Mouse (Mus musculus) urinary bladder, adult 2 months (tissue): ENCODE data around the gene Gnao1. TPM values are rescaled to one million over a fixed set of nuclear protein-coding genes. Genes with fewer than 3 reads are reported as not detected.

Experiments
- DNase-seq: peaks from one replicate; pipeline ENCODE4 v3.0.0; 2022; ENCODE audit warnings: low spot score
- polyA plus RNA-seq: library from polyadenylated mRNA; depleted of rRNA; stranded (reverse); fragments of >200 nt; gene quantifications from 2 replicates; pipeline ENCODE4 v1.2.3, GENCODE M21; 2012

Gene Gnao1
- polyA plus RNA-seq, 1 experiment: 45.3 TPM

DNA sequence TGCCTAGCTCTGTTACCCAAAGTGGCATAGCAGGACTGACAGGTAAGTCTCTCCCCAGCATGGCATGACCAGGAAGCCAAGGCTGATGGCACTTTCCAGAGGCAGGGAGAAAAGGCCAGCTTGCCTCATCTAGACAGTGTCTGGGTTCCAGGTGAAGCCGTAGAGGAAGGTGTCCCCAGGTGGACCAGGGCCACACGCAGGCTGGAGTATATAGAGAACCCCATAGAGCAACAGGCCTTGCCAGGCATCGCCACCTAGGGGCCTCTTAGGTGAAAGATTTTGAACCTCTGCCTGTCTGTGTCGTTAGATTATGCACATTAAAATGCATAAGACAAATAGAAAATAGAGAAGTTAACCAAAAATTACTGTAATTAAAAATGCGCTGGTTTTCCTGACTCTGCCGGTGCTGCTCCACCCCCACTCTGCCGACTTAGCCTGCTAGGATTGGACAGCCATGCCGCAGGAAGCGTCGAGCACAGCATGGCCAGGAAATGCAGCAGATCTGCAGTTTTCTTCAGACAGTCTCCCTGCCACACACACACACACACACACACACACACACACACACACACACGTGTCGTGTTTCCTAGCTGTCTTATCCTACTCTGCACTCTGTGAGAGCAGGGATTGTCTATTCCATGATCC, 34.2 kb downstream of the Gnao1 start:
- DNase-seq: no peak

DNA sequence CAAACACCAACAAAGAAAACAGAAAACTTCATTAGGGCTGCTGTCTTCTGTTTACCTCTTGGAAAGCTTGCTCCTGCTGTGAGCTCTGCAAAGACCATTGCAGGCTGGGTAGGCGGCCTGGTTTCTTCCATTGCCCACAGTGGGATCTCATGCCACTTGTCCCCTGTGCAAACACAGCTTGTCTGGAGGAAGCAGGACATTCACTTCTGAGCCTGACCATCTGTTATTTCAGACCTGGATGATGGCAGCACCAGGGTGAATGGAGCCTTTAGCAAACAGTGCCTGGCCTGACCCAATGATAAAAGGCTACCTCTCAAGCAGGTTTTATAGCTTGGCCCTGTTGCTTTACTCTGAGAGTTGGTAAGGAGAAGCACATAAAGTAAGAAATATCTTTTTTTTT, 35.4 kb downstream of the Gnao1 start:
- DNase-seq: no peak

GRCm38 (mm10) chr8:93852087-93852645, 42.4 kb downstream of the Gnao1 start:
- no peak for DNase-seq

- DNase-seq: no peak
Measured at GRCm38 (mm10) chr8:93852851-93853461, 43.2 kb downstream of the Gnao1 start.

GRCm38 (mm10) chr8:93854676-93855075, 44.9 kb downstream of the Gnao1 start:
- no peak for DNase-seq

DNA sequence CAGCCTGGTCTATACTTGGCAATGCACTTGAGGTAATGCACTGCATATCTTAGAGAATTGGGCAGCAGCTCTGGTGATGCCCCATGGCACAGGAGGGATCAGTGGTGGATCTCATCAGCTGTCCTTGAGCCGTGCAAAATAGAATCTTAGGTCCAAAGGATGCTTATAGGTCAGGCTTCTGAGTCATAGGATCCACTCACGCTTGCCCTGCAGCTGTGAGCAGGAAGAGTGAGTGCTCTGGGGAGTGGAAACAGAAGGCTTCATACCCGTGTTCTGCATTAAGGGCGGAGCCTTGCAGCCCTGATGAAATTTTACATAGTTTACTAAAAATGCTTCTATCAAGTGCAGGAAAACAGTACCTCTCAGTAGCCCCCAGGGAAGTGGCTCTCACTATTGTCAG, 45.5 kb downstream of the Gnao1 start:
- DNase-seq: no peak

- DNase-seq: no peak
Measured at GRCm38 (mm10) chr8:93857144-93857543, 47.4 kb downstream of the Gnao1 start.

DNA sequence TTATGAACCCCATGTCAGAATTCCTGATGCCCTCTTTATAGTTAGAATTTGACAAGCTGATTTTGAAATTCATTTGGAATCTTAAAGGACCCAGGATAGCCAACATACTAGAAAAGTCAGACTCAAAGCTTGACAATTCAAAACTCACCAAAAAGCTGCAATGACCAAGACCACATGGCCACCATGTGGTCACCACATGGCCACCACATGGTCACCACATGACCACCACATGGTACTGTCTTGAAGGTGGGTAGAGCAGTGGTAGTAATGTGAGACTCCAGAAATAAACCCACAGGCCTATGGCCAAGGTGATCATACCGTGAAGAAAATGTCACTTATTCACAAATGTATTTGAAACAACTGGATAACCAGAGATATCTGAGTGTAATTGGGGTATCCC, 48.5 kb downstream of the Gnao1 start:
- no peak for DNase-seq

DNA sequence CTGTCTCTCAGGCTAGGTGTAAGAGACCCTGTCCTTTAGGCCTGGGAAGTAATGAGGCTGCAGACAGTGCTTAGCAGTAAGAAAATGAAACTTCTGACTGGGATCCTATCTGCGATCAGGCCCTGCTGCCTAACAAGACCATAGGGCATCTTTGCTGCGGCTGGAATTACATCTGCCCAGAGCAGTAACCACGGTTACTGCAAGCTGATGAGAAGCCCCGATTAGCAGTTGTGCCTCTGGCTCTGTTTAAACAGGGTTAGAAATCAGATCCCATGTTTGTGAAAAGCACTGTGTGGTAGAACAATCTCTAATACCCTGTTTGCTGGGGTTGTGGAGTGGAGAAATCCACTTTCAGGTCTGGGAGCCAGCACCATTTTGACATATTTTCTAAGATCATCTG, 50.3 kb downstream of the Gnao1 start:
- no peak for DNase-seq

- DNase-seq: no peak
Measured at GRCm38 (mm10) chr8:93864064-93864463, 54.3 kb downstream of the Gnao1 start.

DNA sequence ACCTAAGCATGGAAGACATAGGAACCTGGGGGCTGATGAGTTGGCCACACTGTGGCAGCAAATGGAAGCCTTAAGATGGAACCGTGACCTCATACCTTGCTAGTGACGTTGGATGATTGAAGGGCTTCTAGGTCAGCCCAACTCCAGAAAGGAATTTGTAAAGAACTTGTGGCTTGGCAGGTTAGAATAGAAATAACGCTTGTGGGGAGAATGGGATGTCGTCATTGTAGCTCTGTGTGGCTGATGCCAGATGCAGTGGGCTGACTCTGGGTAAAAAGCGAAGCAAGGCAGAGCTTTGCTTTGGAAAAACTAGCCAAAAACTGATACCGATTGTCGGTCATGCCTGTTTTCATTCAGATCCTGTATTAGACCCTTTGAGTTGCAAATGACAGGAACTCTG, 56.5 kb downstream of the Gnao1 start:
- DNase-seq: no peak

GRCm38 (mm10) chr8:93868486-93869221, 58.9 kb downstream of the Gnao1 start:
- no peak for DNase-seq

GRCm38 (mm10) chr8:93871275-93871674, 61.5 kb downstream of the Gnao1 start:
- DNase-seq: no peak

GRCm38 (mm10) chr8:93878396-93878795, 68.6 kb downstream of the Gnao1 start:
- no peak for DNase-seq

GRCm38 (mm10) chr8:93879966-93880365, 70.2 kb downstream of the Gnao1 start:
- no peak for DNase-seq

GRCm38 (mm10) chr8:93881381-93881780, 71.6 kb downstream of the Gnao1 start:
- DNase-seq: no peak

DNA sequence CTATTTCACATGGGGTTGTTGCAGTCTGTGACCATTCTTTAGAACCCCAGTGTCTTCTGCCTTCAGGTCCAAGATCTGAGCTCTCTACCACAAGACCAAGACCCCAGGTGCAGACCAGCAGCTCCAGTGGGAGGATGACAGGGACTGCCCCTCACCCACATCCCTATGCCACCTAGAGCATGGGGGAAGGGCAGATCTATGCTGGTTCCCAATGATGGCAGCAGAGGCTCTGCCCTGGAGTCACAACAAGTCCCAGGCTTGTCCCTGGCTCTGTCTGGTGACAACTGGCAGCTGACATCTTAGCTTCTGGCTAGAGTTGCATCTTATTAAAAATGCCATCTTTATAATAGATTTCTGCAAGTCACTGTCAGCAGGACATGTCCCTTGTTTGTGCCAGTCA, 73.5 kb downstream of the Gnao1 start:
- DNase-seq: no peak

GRCm38 (mm10) chr8:93883771-93884170, 74.0 kb downstream of the Gnao1 start:
- no peak for DNase-seq

- DNase-seq: no peak
Measured at GRCm38 (mm10) chr8:93884316-93884715, 74.5 kb downstream of the Gnao1 start.

GRCm38 (mm10) chr8:93886181-93886580, 76.4 kb downstream of the Gnao1 start:
- no peak for DNase-seq

DNA sequence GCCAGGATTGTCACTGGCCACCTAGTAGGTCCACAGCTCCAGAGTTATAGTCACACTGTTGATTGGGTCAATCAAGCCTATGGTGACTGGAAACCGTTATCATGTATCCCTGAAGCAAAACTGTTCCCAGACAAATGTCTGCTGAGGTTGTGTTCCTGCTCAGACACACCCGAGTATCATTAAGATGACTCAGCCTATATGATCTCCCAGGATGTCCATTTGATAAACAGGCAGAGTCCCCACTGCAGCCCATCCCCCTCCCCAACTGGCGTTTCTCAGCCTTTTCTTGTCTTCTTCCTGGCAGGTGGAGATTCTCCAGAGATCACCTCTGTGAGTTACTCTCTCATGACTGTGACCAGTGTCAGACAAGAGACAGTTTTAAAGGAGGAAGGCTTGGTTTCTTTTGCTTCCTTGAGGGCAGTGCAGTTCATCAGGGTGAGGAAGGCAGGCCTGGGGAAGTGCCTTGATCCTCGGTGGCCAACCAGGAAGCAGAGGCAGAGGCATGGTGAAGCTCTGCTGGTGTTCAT, 78.4 kb downstream of the Gnao1 start:
- DNase-seq: no peak

- no peak for DNase-seq
Measured at GRCm38 (mm10) chr8:93888702-93889480, 79.1 kb downstream of the Gnao1 start.
